Mouse (Mus musculus) megakaryocyte, adult 5-6 weeks (primary cell): Measurements from ENCODE around the gene Ankrd24. TPM values are rescaled to one million over a fixed set of nuclear protein-coding genes. Genes with fewer than 3 reads are reported as not detected.

ENCODE experiments used
- ATAC-seq: 2 replicates; pipeline ENCODE4 v1.8.0; 2016; ENCODE audit warnings: mild to moderate bottlenecking, inconsistent platforms; ENCODE audit not compliant: poor library complexity, severe bottlenecking
- total RNA-seq, 2 experiments: library from RNA; stranded (forward) in 1 of 2; stranded (reverse) in 1 of 2; fragments of 153-499, 151-499 nt in 1 of 2; fragments of 221-1000, 200-1000 nt in 1 of 2; gene quantifications; 2 replicates each; pipeline versions ENCODE4 v1.2.3 to v1.2.4; 2015 to 2017

Ankrd24 gene
- total RNA-seq (2015) (1.0 and 1.1 TPM in 2 replicates), total RNA-seq (2017) (1.7 and 1.8 TPM in 2 replicates)

GRCm38 (mm10) chr10:81628390-81628789 is at the start of gene Ankrd24:
Gene Ankrd24 (plus strand): TSS chr10:81628540.
- no peak for ATAC-seq

DNA sequence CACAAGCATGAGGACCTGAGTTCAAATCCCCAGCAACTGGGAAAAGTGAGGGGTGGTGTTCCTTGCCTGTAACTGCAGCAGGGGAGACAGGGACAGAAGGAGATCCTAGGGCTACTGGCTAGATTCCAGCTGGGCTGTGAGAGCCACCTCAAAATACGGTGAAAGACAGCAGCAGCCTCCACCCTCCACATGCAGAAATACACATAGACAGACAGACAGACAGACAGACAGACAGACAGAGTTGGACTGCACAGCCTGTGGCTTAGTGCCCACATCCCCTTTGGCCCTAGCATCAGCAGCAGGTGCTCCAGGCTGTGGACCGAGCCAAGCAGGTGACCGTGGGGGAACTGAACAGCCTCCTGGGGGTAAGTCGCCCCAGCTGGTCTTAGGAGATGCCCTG is 48.4 kb upstream of the Ankrd24 start:
- ATAC-seq = no peak

- peak; percentile 80 for ATAC-seq
Measured at GRCm38 (mm10) chr10:81580441-81581070, 47.8 kb upstream of the Ankrd24 start.

- no peak for ATAC-seq
Measured at GRCm38 (mm10) chr10:81583347-81583746, 45.0 kb upstream of the Ankrd24 start.

GRCm38 (mm10) chr10:81588739-81589138 is 39.6 kb upstream of the Ankrd24 start:
- no peak for ATAC-seq

- no peak for ATAC-seq
Measured at GRCm38 (mm10) chr10:81591846-81592245, 36.5 kb upstream of the Ankrd24 start.

- ATAC-seq = no peak
Measured at GRCm38 (mm10) chr10:81592631-81593030, 35.7 kb upstream of the Ankrd24 start.

- ATAC-seq = no peak
Measured at GRCm38 (mm10) chr10:81593223-81593622, 35.1 kb upstream of the Ankrd24 start.

GRCm38 (mm10) chr10:81593935-81594334 is 34.4 kb upstream of the Ankrd24 start:
- ATAC-seq = no peak

- ATAC-seq = no peak
Measured at GRCm38 (mm10) chr10:81595599-81595998, 32.7 kb upstream of the Ankrd24 start.

DNA sequence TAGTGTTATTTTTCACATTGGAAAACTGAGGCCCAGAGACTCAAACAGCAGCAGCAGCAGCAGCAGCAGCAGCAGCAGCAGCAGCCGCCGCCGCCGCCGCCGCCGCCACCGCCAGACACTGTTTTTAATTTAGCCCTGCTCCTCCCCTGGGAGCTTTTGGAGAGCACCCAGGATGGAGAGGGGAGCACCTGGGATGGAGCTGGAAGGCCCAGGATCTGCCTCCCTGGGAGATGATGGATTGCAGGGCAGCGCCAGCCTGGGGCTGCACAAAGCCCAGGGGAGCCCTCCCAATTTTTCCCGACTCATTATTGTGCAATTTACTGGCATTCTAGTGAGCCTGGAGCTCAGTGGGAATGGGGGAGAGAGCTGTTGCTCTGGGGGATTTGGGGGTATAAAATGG is 31.7 kb upstream of the Ankrd24 start:
- ATAC-seq = no peak

DNA sequence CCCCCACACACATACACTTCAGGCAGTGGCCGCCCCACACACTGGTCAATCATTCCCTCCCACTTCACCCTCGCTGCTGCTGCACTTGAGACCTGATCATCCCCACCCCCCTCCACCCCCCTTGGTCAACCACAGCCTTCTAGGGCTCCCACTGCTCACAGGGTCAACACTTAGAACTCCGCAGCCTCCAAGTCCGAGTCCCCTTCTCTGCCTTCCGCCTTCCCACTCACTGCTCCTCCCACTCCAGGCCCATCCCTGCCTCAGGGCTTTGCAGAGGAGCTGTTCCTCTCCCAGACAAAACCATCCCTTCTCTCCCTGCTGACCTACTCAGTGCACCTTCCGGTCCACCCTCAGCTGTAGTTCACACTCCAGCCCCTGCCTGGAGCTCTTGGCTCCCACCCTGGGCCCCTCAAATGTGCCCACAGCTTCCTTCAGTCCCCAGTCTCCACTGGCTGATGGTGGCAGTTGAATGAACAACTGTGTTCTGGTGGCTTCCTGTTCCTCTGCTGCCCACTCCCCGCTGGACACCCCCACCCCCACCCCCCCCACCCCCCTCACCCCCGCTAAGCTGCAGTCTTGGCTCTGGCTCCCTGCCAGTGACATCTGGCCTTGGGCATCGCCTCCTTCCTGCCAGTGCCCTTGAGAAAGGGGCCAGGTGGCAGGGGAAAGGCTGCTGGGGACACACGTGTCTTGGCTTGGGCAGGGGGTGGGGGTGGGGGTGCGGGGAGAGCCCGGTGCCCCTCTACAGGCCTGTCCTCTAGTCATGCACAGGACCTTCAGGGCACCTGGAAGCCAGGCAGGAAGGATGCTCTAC is 31.0 kb upstream of the Ankrd24 start:
- ATAC-seq = peak; percentile 30; the same call in 1 of the 2 replicates

GRCm38 (mm10) chr10:81598342-81598741 is 30.0 kb upstream of the Ankrd24 start:
- ATAC-seq = no peak

- ATAC-seq = no peak
Measured at GRCm38 (mm10) chr10:81598871-81599270, 29.5 kb upstream of the Ankrd24 start.

DNA sequence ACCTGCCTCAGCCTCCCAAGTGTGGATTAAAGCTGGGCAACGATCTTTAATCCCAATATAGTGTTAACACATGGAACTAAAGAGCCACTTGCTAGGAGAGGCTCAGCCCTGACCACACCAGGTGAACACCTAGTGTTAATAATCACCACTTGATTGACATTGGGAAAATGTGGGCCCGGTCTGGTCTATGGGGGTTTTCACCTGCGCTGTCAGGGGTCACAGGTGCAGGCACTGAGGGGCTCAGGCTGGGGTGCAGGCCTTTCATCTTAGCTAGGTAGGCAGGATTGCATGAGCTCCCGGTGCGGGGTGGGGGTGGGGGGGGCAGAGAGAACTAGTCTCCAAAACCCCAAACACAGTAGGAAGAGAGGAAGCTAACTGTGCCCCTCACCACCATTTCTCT is 28.7 kb upstream of the Ankrd24 start:
- no peak for ATAC-seq

GRCm38 (mm10) chr10:81600096-81600495 is 28.2 kb upstream of the Ankrd24 start:
- ATAC-seq = no peak

- peak; percentile 80 for ATAC-seq
Measured at GRCm38 (mm10) chr10:81600738-81601203, 27.6 kb upstream of the Ankrd24 start, which contains the start of gene Tle6. Gene Tle6 (minus strand): TSS chr10:81601073.

DNA sequence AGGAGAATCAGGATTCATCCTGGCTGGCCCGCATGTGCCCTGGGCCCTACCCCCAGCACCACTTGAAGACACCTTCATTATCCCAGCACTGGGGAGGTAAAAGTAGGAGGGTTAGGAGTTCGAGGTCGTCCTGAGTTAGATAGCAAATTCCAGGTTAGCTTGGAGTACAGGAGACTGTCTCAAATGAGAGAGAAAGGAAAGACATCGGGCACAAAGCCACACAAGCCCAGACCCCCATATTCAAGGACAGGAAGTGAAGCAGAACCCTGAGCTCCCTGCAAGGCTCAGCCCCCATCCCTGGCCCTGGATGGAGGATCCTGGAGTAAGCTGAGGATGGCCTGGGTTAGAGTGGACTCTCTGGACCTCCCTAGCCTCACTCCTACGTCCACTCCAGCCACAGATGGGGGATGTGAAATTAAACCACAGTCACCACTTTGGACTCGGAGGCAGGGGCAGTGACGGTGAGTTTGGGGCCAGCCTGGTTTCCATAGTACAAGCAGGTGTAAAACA is 26.9 kb upstream of the Ankrd24 start:
- no peak for ATAC-seq

DNA sequence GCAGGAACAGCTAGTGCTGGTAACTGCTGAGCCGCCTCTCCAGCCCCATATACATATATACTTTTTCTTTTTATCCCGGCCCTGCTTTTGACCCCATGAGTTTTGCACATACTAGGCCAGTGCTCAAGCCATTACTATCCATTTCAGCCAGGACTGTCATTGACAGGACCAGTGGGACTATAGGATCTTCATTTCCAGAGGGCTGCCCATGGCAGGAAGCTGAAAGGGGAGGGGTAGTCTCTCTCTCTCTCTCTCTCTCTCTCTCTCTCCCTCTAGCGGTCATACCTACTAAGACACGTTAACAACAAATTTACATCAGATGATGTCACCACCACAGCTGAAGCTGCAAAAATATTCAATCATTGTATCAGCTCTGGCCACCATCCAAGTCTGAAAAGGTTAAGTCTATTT is 25.6 kb upstream of the Ankrd24 start:
- ATAC-seq = peak; percentile 31

GRCm38 (mm10) chr10:81604019-81604967 is 24.0 kb upstream of the Ankrd24 start:
- no peak for ATAC-seq
